Mouse (Mus musculus) MEL-GATA-1-ER (cell line): ENCODE measurements around the gene Ptges2.

Experiments
- DNase-seq: peaks from one replicate; pipeline ENCODE4 v3.0.0-alpha.2; 2012; ENCODE audit warnings: low read depth; ENCODE audit errors: extremely low read depth

Gene Ptges2

DNA sequence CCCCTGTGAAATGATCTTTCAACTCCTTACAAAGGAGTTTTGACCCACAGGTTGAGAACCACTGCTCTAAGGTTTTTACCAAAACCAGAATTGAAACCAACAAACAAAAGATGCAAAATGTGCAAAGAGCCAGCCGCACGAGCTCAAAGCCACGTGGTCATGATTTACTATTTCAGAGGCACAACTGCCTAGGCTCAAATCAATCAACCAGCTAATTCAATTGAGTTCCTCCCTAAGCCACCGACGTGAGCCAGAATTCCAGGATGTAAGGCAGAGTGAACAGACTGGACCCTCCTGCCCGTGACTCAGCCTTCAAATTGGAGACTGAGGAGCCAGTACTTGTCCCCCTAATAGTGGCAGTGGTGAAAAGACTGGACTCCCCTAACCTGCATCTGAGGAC lies 43.5 kb downstream of the Ptges2 start:
- no peak for DNase-seq

DNA sequence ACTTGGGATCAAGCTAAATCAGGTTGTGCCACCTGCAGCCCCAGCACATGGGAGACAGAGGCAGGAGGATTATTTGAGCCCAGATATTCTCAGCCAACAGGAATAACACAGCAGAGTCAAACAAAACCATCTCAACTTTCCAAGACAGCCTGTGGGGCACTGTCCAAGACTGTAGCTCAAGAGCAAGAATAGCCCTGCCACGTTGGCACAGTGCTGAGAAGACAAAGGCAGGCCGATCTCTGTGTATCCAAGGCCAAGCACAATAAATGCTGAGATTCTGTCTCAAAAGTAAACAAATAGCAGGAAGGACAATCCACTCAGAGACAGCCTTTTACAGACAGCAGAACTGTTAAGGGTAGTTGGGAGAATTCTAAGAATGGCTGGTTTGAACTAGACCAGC lies 44.5 kb downstream of the Ptges2 start:
- no peak for DNase-seq

DNA sequence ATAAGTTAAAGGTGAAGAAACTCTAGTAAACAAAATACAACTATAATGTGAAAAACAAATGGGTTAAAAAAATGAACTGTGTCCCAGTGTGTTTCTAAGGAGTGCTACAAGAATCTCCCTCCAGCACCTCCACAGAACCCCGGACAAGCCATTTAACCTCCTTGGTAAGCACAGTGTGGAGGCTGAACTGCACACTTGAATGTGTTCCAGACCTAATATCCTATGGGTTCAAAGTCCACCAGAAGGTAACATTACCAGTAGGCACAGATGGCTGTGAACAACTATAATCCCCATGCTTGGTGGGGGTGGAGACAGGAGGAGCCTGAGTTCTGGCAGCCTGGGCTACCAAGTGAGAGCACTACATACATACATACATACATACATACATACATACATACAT lies 44.9 kb downstream of the Ptges2 start:
- DNase-seq, result no peak

DNA sequence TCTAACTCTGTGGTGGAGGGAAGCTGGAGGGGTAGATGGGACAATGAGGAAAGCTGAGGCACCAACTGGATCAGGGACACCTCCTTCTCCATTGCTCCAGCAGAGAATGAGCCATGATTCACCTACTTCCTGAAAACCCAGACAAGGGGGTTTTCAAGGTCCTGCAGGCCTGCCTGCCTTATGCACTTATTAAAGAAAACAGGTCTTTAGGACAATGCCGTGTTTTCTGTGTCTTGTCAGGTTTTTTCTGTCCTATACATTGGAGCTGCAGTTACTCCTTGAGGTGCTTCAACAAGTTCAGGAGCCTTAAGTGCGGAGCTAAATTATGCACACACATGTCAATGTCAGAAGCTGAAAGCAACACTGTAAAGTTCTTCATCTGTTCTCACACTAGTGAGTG lies 45.9 kb downstream of the Ptges2 start:
- no peak for DNase-seq

DNA sequence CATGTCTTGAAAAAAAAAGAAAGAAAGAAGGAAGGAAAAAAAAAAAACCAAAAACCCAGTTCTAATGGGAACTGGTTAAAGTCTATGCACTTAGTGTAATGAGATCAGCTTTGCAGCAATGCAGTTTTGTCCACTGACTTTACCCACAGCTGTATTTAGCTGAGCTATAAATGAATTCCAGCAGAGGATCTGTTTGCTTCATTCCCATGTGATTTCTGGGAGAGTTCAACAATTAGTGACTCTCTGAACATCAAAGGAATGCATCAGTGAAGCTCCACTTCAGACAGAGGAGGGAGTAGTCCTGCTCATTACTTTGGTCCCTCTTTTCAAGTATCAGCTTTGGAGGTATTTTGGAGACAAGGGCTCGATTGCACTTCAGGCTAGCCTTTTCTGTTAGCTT lies 49.8 kb downstream of the Ptges2 start:
- DNase-seq, result no peak

DNA sequence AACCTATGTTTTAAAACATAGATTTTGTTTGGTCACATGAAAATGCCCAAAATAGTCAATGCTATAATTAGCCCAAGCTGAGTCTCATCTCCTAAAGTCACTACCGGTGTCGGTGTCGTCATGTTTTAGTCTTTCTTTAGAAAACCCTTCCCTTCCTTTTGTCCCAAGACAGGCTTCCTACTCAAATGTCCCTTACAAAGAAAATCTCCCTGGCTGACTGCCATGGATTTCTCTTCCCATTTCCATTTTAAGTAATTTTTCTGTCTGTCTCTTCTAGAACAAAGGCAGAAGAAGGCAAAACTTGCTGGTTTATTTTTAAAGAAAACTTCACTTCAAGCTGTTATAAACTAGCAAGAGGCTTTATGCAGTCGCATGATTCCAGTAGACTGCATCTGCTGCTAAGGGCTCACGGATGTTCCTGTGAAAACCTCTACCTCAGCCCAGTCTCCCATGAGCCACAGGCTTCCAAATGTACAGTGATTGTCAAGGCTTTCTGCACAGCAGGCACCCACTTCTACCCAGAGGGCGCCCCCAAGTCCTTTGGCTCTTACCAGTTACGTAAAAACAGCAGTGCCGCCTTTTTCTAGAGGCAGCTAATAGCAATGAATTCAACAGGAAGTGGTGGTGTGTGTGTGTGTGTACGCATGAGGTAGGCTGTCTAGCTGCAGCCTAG lies 51.7 kb downstream of the Ptges2 start:
- no peak for DNase-seq

DNA sequence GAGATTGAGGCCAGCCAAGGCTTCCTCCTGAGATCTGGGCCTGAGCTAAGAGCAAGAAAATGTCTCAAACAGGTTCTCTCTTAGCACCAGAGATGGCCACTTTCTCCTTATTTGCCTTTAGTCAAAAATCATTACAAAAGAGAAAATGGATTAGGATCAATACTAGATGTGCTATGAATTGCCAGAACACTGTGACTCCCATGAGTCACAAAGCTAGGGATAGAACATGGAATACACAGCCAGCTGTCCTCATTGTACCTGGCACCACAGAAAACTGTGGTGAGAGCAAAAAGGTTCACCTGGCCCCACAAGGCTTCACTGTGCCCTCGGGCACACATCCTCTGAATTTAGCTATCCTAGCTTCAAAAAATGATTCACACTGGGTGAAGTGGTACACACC lies 52.8 kb downstream of the Ptges2 start:
- DNase-seq, result no peak

DNA sequence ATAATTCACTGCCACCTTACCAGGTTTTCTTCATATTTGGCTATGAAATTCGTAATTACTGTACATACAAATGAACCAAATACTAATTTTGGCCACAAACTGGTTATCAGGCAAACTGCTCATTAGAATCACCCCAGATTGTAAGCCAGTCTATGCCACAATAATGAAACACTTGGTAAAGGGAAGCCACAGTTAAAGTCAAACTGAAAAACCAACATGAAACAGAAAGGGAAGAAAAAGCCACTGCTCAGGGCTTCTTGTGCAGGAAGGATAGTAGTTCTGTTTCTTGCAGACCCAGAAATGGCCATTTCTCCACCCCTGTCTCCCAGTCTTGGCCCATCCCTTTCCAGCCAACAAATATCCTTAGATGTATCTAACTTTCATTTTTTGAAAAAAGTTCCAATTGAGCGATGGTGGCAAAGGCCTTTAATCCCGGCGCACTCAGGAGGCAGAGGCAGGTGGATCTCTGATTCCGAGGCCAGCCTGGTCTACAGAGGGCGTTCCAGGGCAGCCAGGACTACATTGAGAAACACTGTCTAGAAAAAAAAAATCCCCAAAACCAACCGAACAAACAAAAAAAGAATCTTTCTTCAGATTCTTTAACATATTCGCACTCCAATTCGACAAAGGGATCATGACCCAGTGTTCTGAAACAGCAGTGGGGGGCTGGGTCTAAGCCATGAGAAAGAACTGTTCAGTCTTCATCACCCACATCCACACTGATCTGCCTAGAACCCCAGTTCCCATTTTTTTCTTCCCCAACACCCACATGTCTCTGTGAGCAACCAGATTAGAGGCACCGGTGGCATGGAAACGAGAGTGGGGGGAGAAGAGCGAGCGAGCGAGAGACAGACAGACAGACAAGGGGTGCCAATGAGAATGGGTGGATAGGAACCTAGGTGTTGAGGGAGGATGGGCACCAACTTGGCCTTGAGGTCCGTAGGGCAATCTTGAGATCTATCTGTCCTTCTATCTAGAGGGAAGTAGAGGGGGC lies 54.4 kb downstream of the Ptges2 start, which contains the start of gene Naif1:
TSS of gene Naif1 (plus strand) at position 697 of the 994 bp plus-strand sequence.
- DNase-seq, result peak; percentile 83

DNA sequence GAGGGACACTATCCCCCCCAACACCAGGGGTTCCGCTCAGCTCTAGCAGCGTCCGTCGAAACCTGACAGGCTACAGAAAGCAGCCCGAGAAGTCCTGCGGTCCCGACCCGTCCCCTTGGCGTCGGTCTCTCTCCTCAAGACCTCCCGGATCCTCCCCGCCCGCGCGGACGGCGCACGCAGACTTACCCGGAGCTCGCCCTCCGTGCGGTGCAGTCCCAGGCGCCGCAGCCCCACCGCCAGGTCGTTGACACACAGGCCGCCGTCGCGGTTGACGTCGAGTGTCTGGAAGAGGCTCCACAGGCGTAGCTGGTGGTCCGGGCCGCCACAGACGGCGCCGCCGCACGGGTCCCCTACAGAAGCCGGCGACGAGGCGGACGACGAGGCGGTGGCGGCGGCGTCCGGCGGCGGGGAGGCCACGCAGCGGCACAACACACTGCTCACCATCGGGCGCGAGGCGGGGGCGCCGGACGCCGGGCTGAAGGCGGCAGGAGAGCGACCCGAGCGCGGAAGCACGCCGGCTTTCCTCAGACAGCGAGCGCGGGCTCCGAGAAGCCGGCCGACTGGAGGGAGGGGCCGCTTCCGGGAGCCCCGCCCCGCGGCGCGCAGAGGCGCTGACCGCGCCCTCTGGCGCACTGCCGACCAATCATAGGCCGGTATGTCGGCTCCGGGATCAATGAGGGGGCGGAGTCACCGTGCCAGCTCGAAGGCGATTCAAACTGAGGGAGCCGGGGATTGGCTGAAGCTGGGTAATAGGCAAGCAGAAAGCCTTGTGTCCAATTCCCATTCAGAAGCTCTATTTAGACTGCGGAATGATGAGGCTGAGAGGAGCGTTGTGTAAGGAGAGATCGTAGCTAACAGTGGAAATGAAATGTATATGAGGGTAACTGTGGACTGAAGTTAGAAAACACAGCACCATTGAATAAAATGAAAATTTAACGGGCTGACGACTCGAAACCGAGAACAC lies 55.5 kb downstream of the Ptges2 start, which contains the start of gene Slc25a25:
TSS of gene Slc25a25 (minus strand) at position 565 of the 964 bp plus-strand sequence.
- DNase-seq, result peak; percentile 89

DNA sequence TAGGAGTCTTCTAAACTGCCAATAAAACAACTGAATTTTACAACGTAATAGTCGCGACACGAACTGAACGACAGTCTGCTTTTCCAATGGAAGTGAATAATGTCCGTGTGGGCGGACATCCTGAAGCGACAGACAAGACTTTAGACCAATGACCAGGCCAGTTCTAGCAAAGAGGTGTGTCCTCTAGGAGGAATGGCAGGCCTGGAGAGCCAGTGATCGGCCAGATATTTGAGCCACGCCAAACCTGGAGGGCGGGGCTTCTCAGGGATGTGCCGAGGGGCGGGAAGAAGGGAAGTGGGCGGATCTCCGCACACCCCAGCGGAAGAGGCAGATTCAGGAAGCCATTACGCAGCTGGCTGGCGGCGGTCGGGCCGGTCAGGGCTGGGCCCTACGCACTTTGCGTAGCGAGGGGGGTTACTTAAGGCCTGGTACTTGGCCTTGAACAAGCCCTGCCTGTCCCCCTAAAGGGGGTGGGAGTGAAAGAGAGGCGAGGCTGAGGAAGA lies 56.2 kb downstream of the Ptges2 start:
- peak; percentile 99 for DNase-seq

DNA sequence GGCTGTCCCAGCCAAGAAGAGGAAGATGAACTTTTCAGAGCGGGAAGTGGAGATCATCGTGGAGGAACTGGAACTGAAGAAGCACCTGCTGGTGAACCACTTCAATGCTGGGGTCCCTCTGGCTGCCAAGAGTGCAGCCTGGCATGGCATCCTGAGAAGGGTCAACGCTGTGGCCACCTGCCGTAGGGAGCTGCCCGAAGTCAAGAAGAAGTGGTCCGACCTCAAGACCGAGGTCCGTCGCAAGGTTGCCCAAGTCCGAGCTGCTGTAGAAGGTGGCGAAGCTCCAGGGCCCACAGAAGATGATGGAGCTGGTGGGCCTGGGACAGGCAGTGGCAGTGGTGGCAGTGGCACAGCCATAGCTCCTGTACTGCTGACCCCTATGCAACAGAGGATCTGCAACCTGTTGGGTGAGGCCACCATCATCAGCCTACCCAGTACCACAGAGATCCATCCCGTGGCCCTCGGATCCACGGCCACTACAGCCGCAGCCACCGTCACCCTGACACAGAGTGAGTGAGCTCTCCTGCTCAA lies 56.8 kb downstream of the Ptges2 start:
- no peak for DNase-seq

DNA sequence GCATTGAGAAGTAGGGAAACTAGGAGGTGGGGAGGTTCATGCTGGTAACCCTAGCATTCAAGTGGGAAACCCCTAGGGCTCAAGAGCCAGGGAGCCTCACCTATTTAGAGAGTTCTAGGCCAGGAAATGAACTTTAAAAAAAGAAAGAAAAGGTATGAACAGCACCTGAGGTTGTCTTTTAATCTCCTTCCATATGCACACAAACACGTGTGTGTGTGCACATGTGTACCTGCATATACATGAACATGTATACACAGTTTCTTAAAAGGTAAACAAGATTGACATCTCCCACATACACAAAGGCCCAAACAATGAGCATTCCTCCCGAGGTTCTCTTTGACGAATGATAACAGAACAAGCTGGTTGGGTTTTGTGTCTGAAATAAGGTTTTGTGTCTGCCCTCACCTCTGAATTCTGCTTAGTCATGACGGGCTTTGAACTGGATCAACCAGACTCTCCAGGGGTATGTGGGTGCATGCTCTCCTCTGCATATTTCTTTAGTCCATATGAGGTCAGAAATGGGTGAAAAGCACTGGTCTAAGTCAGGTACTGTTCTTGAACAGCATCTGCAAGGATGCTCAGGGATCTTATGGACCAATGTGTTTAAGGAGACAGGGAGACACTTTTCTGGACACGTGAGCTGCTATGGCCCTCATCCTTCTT lies 58.1 kb downstream of the Ptges2 start:
- peak; percentile 30 for DNase-seq

DNA sequence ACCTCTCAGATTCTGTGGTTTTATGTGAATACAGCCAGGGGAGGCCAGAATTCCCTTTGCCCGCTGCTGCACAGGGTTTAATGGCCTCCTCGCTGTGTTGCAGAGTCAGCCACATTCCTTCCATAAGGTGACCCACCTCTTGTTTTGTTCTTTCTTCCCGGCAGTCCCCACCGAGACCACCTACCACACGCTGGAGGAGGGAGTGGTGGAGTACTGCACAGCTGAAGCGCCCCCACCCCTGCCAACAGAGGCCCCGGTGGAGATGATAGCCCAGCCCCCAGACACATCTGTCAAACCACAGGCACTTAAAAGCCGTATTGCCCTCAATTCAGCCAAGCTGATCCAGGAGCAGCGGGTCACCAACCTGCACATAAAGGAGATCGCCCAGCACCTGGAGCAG lies 58.9 kb downstream of the Ptges2 start:
- no peak for DNase-seq

DNA sequence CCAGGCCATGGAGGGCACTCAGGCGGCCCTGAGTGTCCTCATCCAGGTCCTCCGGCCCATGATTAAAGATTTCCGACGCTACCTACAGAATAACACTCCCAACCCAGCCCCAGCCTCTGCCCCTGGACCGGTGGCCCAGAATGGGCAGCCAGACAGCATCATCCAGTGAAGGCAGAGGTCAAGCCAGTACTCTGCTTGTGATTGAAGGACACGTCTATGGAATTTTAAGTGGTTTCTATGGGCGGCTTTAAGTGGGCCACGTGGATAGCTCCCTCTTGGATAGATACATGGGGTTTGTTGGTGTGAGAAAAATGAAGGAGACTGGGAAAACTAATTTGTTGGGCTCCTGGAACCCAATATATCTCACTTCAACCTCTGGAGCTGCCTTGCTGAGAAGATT lies 59.4 kb downstream of the Ptges2 start:
- DNase-seq, result no peak
